Mouse (Mus musculus) 416B (cell line): ENCODE results near the gene Atp5c1.

Experiments used
- DNase-seq: peaks from one replicate; pipeline ENCODE4 v3.0.0; 2011; ENCODE audit warnings: low read depth

The Atp5c1 gene

GRCm38 (mm10) chr2:10080310-10081010 lies at the start of gene Atp5c1, which contains the start of gene Kin:
Gene Atp5c1 (minus strand): TSS chr2:10080510.
Gene Kin (plus strand): TSS chr2:10080593.
- peak; percentile 96 for DNase-seq

- no peak for DNase-seq
Observed at GRCm38 (mm10) chr2:10128571-10128970, 48.3 kb upstream of the Atp5c1 start.

GRCm38 (mm10) chr2:10127471-10127870 lies 47.2 kb upstream of the Atp5c1 start:
- no peak for DNase-seq

- DNase-seq, result no peak
Observed at GRCm38 (mm10) chr2:10126122-10126521, 45.8 kb upstream of the Atp5c1 start.

- DNase-seq, result peak; percentile 41
Observed at GRCm38 (mm10) chr2:10121826-10122225, 41.5 kb upstream of the Atp5c1 start.

- no peak for DNase-seq
Observed at GRCm38 (mm10) chr2:10119276-10119675, 39.0 kb upstream of the Atp5c1 start.

GRCm38 (mm10) chr2:10118751-10119150 lies 38.4 kb upstream of the Atp5c1 start:
- no peak for DNase-seq

- DNase-seq, result no peak
Observed at GRCm38 (mm10) chr2:10108535-10109189, 28.4 kb upstream of the Atp5c1 start.

- peak; percentile 79 for DNase-seq
Observed at GRCm38 (mm10) chr2:10101180-10101579, 20.9 kb upstream of the Atp5c1 start.

GRCm38 (mm10) chr2:10100471-10100870 lies 20.2 kb upstream of the Atp5c1 start:
- no peak for DNase-seq

- peak; percentile 81 for DNase-seq
Observed at GRCm38 (mm10) chr2:10098598-10099215, 18.4 kb upstream of the Atp5c1 start.

GRCm38 (mm10) chr2:10094327-10095100 lies 14.2 kb upstream of the Atp5c1 start:
- DNase-seq, result no peak

- peak; percentile 77 for DNase-seq
Observed at GRCm38 (mm10) chr2:10087256-10087850, 7.0 kb upstream of the Atp5c1 start.

- DNase-seq, result no peak
Observed at GRCm38 (mm10) chr2:10082737-10083136, 2.4 kb upstream of the Atp5c1 start.

- DNase-seq, result no peak
Observed at GRCm38 (mm10) chr2:10081453-10082080, 1.3 kb upstream of the Atp5c1 start.

- DNase-seq, result peak; percentile 26
Observed at GRCm38 (mm10) chr2:10079745-10080309, 483 bp downstream of the Atp5c1 start.

- peak; percentile 79 for DNase-seq
Observed at GRCm38 (mm10) chr2:10076675-10077074, 3.6 kb downstream of the Atp5c1 start.

GRCm38 (mm10) chr2:10074470-10074869 lies 5.8 kb downstream of the Atp5c1 start:
- no peak for DNase-seq

- DNase-seq, result peak; percentile 44
Observed at GRCm38 (mm10) chr2:10071751-10072150, 8.6 kb downstream of the Atp5c1 start.

GRCm38 (mm10) chr2:10058836-10059235 lies 21.5 kb downstream of the Atp5c1 start:
- no peak for DNase-seq

GRCm38 (mm10) chr2:10051996-10052395 lies 28.3 kb downstream of the Atp5c1 start:
- DNase-seq, result no peak
